Mouse (Mus musculus) CD4-positive, CD25-positive, alpha-beta regulatory T cell, adult 9 weeks (primary cell): Measurements from ENCODE around the gene Il3. TPM values are rescaled to one million over a fixed set of nuclear protein-coding genes. Genes with fewer than 3 reads are reported as not detected.

ENCODE experiments used
- polyA plus RNA-seq: library from polyadenylated mRNA; unstranded; fragments of 100-300 nt; shearing (Covaris generic); gene quantifications from one replicate; pipeline ENCODE4 v1.2.1, GENCODE M21; 2017

Il3 gene
- polyA plus RNA-seq, result not detected

GRCm38 (mm10) chr11:54267177-54267576 is at the start of gene Il3:
Gene Il3, minus strand, starts transcription at chr11:54267277.

GRCm38 (mm10) chr11:54303728-54304470 is 36.8 kb upstream of the Il3 start, which contains the start of gene Acsl6:
Gene Acsl6, plus strand, starts transcription at chr11:54303798.

GRCm38 (mm10) chr11:54248940-54249717 is 17.9 kb downstream of the Il3 start, which contains the start of gene Csf2:
Gene Csf2, minus strand, starts transcription at chr11:54249667.

Other genes with a start within 250 kb of the Il3 start
- gene Slc22a4, start 239.2 kb downstream of the Il3 start, polyA plus RNA-seq, result 0.20 TPM
- 22.2 TPM for gene Pdlim4, start 198.3 kb downstream of the Il3 start, polyA plus RNA-seq
- gene P4ha2, start 167.2 kb downstream of the Il3 start, polyA plus RNA-seq, result not detected
- gene Csf2, start 17.6 kb downstream of the Il3 start, polyA plus RNA-seq, result 0.35 TPM
- gene Acsl6, start 36.5 kb upstream of the Il3 start, polyA plus RNA-seq, result not detected
- gene Meikin, start 103.4 kb upstream of the Il3 start, polyA plus RNA-seq, result not detected
- 12.3 TPM for gene Fnip1, start 170.9 kb upstream of the Il3 start, polyA plus RNA-seq